Mouse (Mus musculus): ENCODE measurements around the gene Pcdh9. TPM values are rescaled to one million over a fixed set of nuclear protein-coding genes. Genes with fewer than 3 reads are reported as not detected.

Pcdh9 gene
- total RNA-seq, 1 experiment from 2014 or later, result not detected

- ATAC-seq (replicated peaks; ENCODE audit: insufficient number of reproducible peaks, low FRiP score, low TSS enrichment, poor library complexity, severe bottlenecking), result no peak
Measured at GRCm38 (mm10) chr14:93083140-93083539, 807.3 kb downstream of the Pcdh9 start.

GRCm38 (mm10) chr14:93080910-93081309 is 809.6 kb downstream of the Pcdh9 start:
- ATAC-seq (replicated peaks; ENCODE audit: insufficient number of reproducible peaks, low FRiP score, low TSS enrichment, poor library complexity, severe bottlenecking), result no peak

- no peak for ATAC-seq (replicated peaks; ENCODE audit: insufficient number of reproducible peaks, low FRiP score, low TSS enrichment, poor library complexity, severe bottlenecking)
Measured at GRCm38 (mm10) chr14:93075761-93076160, 814.7 kb downstream of the Pcdh9 start.

- no peak for ATAC-seq (replicated peaks; ENCODE audit: insufficient number of reproducible peaks, low FRiP score, low TSS enrichment, poor library complexity, severe bottlenecking)
Measured at GRCm38 (mm10) chr14:93072346-93072745, 818.1 kb downstream of the Pcdh9 start.

- ATAC-seq (replicated peaks; ENCODE audit: insufficient number of reproducible peaks, low FRiP score, low TSS enrichment, poor library complexity, severe bottlenecking), result no peak
Measured at GRCm38 (mm10) chr14:93070140-93070539, 820.3 kb downstream of the Pcdh9 start.

GRCm38 (mm10) chr14:93067411-93068336 is 822.8 kb downstream of the Pcdh9 start:
- ATAC-seq (replicated peaks; ENCODE audit: insufficient number of reproducible peaks, low FRiP score, low TSS enrichment, poor library complexity, severe bottlenecking), result no peak

- ATAC-seq (replicated peaks; ENCODE audit: insufficient number of reproducible peaks, low FRiP score, low TSS enrichment, poor library complexity, severe bottlenecking), result no peak
Measured at GRCm38 (mm10) chr14:93066732-93067410, 823.6 kb downstream of the Pcdh9 start.

GRCm38 (mm10) chr14:93061824-93062620 is 828.5 kb downstream of the Pcdh9 start:
- ATAC-seq (replicated peaks; ENCODE audit: insufficient number of reproducible peaks, low FRiP score, low TSS enrichment, poor library complexity, severe bottlenecking), result no peak

- ATAC-seq (replicated peaks; ENCODE audit: insufficient number of reproducible peaks, low FRiP score, low TSS enrichment, poor library complexity, severe bottlenecking), result no peak
Measured at GRCm38 (mm10) chr14:93058799-93059198, 831.7 kb downstream of the Pcdh9 start.

- ATAC-seq (replicated peaks; ENCODE audit: insufficient number of reproducible peaks, low FRiP score, low TSS enrichment, poor library complexity, severe bottlenecking), result no peak
Measured at GRCm38 (mm10) chr14:93055997-93056396, 834.5 kb downstream of the Pcdh9 start.

GRCm38 (mm10) chr14:93040591-93040990 is 849.9 kb downstream of the Pcdh9 start:
- no peak for ATAC-seq (replicated peaks; ENCODE audit: insufficient number of reproducible peaks, low FRiP score, low TSS enrichment, poor library complexity, severe bottlenecking)

- no peak for ATAC-seq (replicated peaks; ENCODE audit: insufficient number of reproducible peaks, low FRiP score, low TSS enrichment, poor library complexity, severe bottlenecking)
Measured at GRCm38 (mm10) chr14:93039326-93040221, 850.9 kb downstream of the Pcdh9 start.

GRCm38 (mm10) chr14:93009147-93010064 is 881.1 kb downstream of the Pcdh9 start:
- no peak for ATAC-seq (replicated peaks; ENCODE audit: insufficient number of reproducible peaks, low FRiP score, low TSS enrichment, poor library complexity, severe bottlenecking)
